Mouse (Mus musculus): ENCODE data around the gene Zfp790. TPM values are rescaled to one million over a fixed set of nuclear protein-coding genes. Genes with fewer than 3 reads are reported as not detected.

The Zfp790 gene
- 13.6 TPM for total RNA-seq (2023)

DNA sequence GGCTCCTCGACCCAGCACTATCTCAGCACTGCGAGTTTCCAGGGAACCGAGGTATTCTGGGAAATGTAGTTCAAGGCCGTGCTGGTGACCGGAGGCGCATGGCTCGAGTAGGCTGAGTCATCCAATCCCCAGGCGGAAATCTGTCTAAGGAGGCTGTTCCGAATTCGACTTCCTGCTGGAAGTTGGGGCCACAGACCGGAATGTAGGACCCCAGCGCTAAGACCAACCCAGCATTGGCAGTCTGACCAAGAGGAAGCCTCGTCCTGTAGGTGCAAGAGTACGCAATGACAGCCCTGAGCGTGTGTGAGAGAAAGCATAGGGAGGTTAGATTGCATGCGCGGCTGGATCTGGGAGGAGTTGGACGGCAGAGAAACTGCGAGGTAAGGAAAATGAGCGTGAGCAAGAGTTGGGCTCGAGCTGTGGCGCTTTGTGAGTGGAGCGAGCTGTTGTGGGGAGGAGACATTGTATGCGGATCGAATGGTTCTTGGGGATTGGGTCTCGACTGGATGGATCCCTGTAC, at the start of gene Zfp790:
Gene Zfp790, plus strand, starts transcription at position 205 of the 520 bp plus-strand sequence.

GRCm38 (mm10) chr7:29768090-29768900, 47.6 kb upstream of the Zfp790 start, which contains the start of gene Zfp84:
Zfp84 (plus strand) TSS chr7:29768552.

DNA sequence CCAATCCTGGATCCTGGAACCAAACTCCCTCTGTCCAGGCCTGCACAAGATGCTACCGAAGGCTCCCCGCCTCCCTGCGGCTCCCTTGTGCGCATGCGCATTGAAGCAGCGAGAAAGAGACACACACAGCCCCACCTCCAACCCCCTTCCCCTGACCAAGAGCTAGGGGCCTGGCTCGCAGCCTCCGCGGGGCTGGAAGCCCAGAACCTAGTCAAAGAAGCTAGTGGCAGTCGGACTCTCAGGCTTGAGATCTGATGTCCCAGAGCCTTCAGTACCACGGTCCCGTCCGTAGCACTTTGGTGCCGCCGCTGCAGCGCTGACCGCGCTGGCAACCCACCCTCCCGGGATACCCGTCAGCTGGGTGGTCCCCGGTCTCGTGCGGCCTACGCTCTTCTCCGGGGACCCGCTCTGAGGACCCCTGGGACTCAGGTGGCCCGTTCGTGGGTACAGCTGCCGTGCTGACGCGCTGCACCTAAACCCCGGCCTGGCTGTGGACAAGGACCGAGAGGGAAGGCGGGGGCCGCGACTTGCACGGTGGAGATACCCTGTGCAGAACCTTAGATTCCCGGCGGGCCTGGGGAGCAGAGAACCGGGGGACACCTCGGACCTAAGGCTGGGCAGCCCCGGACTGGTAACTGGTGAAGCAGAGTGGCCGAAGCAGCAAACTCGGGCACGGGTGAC, 31.9 kb upstream of the Zfp790 start, which contains the start of gene Zfp30:
Gene Zfp30, plus strand, starts transcription at position 128 of the 681 bp plus-strand sequence.

GRCm38 (mm10) chr7:29853219-29853842, 37.4 kb downstream of the Zfp790 start, which contains the start of gene Zfp940:
Zfp940 (minus strand) TSS chr7:29853669.

GRCm38 (mm10) chr7:29859532-29860517, 43.9 kb downstream of the Zfp790 start, which contains the start of gene Zfp420:
Zfp420 (plus strand) TSS chr7:29859979.

Other genes with a start within 250 kb of the Zfp790 start
- not detected for gene Catsperg2, start 89.1 kb upstream of the Zfp790 start, total RNA-seq (2023)
- gene Zfp84, start 47.6 kb upstream of the Zfp790 start, total RNA-seq (2023), result 19.2 TPM
- gene Zfp30, start 32.1 kb upstream of the Zfp790 start, total RNA-seq (2023), result 0.74 TPM
- gene Zfp940, start 37.6 kb downstream of the Zfp790 start, total RNA-seq (2023), result 3.4 TPM
- 18.9 TPM for gene Zfp420, start 43.9 kb downstream of the Zfp790 start, total RNA-seq (2023)
- gene Zfp27, start 90.5 kb downstream of the Zfp790 start, total RNA-seq (2023), result 8.3 TPM
- 3.7 TPM for gene Zfp383, start 92.1 kb downstream of the Zfp790 start, total RNA-seq (2023)
- 10.7 TPM for gene Zfp74, start 138.0 kb downstream of the Zfp790 start, total RNA-seq (2023)
- gene Zfp568, start 167.8 kb downstream of the Zfp790 start, total RNA-seq (2023), result 21.7 TPM
- gene Zfp14, start 235.3 kb downstream of the Zfp790 start, total RNA-seq (2023), result 7.3 TPM

Measured in CD4-positive naive resting alpha-beta T cell, adult 57 days (primary cell).